ENCODE assay signal across 38 mouse cellular contexts in the genomic region with DNA sequence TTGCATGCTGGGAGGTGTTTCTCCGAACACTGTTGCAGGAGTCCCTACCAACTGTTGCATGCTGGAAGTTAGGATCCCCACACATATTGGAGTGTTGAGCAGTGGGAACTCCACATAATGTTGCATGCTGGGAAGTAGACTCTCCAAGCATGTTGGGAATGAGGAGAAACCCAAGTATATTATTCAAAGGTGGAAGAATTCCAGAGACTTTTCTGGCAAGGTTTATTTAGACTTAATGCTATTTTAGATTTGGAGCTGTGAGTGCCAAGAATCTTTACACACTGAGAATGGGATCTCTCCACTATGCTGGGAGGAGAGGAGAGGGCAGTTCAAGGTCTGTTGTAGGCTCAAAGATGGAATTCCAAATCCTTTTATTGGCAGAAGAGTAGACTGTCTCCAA. TPM values are rescaled to one million over a fixed set of nuclear protein-coding genes. Genes with fewer than 3 reads are reported as not detected.
"Had no signal": no experiment of that assay in that cellular context is flagged by ENCODE, and none has a peak within 500 bp of the region (broad histone marks: within the 10 kb centered on the region; RNA-seq: fewer than 3 reads in every experiment).

No protein-coding gene starts in this region.

- H3K36me3 ChIP-seq: limb, embryonic 10.5 days; limb, embryonic 12.5 days; limb, embryonic 13.5 days; limb, embryonic 15.5 days; liver, embryonic 12.5 days; liver, embryonic 13.5 days; liver, embryonic 15.5 days; lung, embryonic 15.5 days; midbrain, embryonic 10.5 days; midbrain, embryonic 12.5 days; midbrain, embryonic 13.5 days; midbrain, embryonic 15.5 days had no signal

- H3K4me1 ChIP-seq: limb, embryonic 10.5 days; limb, embryonic 12.5 days; limb, embryonic 13.5 days; limb, embryonic 15.5 days; liver, embryonic 12.5 days; liver, embryonic 13.5 days; liver, embryonic 15.5 days; lung, embryonic 15.5 days; megakaryocyte, embryonic 14.5 days; midbrain, embryonic 10.5 days; midbrain, embryonic 12.5 days; midbrain, embryonic 13.5 days; midbrain, embryonic 15.5 days had no signal

- H3K9ac ChIP-seq: limb, embryonic 12.5 days; limb, embryonic 13.5 days; limb, embryonic 15.5 days; liver, embryonic 12.5 days; liver, embryonic 13.5 days; liver, embryonic 14.5 days; liver, embryonic 15.5 days; liver, postnatal 0 days; lung, embryonic 14.5 days; lung, embryonic 15.5 days; midbrain, embryonic 12.5 days; midbrain, embryonic 13.5 days; midbrain, embryonic 15.5 days had no signal

- H3K4me3 ChIP-seq: limb, embryonic 10.5 days; limb, embryonic 12.5 days; limb, embryonic 13.5 days; limb, embryonic 15.5 days; liver, embryonic 12.5 days; liver, embryonic 13.5 days; liver, embryonic 15.5 days; lung, embryonic 15.5 days; megakaryocyte, embryonic 14.5 days; midbrain, embryonic 10.5 days; midbrain, embryonic 12.5 days; midbrain, embryonic 13.5 days; midbrain, embryonic 15.5 days; myocyte had no signal

- H3K4me2 ChIP-seq: limb, embryonic 12.5 days; limb, embryonic 13.5 days; limb, embryonic 15.5 days; liver, embryonic 11.5 days; liver, embryonic 12.5 days; liver, embryonic 13.5 days; liver, embryonic 15.5 days; lung, embryonic 14.5 days; lung, embryonic 15.5 days; midbrain, embryonic 11.5 days; midbrain, embryonic 12.5 days; midbrain, embryonic 13.5 days; midbrain, embryonic 15.5 days had no signal

- ATAC-seq: liver, embryonic 12.5 days; liver, postnatal 0 days; lung, postnatal 0 days; midbrain, embryonic 13.5 days; midbrain, embryonic 15.5 days; midbrain, embryonic 16.5 days had no signal

- H3K9me3 ChIP-seq: limb, embryonic 10.5 days; limb, embryonic 12.5 days; limb, embryonic 13.5 days; limb, embryonic 15.5 days; liver, embryonic 12.5 days; liver, embryonic 13.5 days; liver, embryonic 15.5 days; lung, embryonic 15.5 days; midbrain, embryonic 10.5 days; midbrain, embryonic 12.5 days; midbrain, embryonic 13.5 days; midbrain, embryonic 15.5 days had no signal

- H3K27me3 ChIP-seq: lung, embryonic 15.5 days; midbrain, embryonic 13.5 days had no signal

- DNase-seq: left cerebral cortex, postnatal 4 days; liver; liver, embryonic 13.5 days; liver, postnatal 0 days; lung, adult 18-20 months; lung, adult 2 months; lung, embryonic 14.5 days; lung, postnatal 10 days; lung, postnatal 14 days; lung, postnatal 36 days; lung, postnatal 4 days; midbrain, embryonic 14.5 days had no signal

- H3K27ac ChIP-seq: limb, embryonic 10.5 days; limb, embryonic 12.5 days; limb, embryonic 13.5 days; limb, embryonic 15.5 days; liver, embryonic 12.5 days; liver, embryonic 13.5 days; liver, embryonic 14.5 days; liver, embryonic 15.5 days; lung, embryonic 15.5 days; macrophage; midbrain, embryonic 10.5 days; midbrain, embryonic 12.5 days; midbrain, embryonic 13.5 days; midbrain, embryonic 15.5 days had no signal

RNA-seq across cellular contexts. Expression of a gene that starts 8.1 kb away (rescaled TPM):
- total RNA-seq: megakaryocyte progenitor cell, adult 5-6 weeks; megakaryocyte, adult 5-6 weeks; megakaryocyte-erythroid progenitor cell, adult 5-6 weeks; midbrain, postnatal 0 days; monocyte, adult 5-6 weeks had no signal
- polyA plus RNA-seq: liver, adult 2 months; liver, embryonic 11.5 days; liver, embryonic 14.5 days; liver, postnatal 0 days; lung, embryonic 14.5 days; lung, embryonic 15.5 days; lung, postnatal 0 days; macrophage; midbrain, embryonic 10.5 days; midbrain, embryonic 11.5 days; midbrain, embryonic 13.5 days; midbrain, embryonic 14.5 days; midbrain, embryonic 15.5 days; midbrain, embryonic 16.5 days had no signal

RNA-seq across cellular contexts. Expression of a gene that starts 41.6 kb away (rescaled TPM):
- total RNA-seq: liver, adult 2 months; megakaryocyte progenitor cell, adult 5-6 weeks; megakaryocyte, adult 5-6 weeks; megakaryocyte-erythroid progenitor cell, adult 5-6 weeks; monocyte, adult 5-6 weeks had no signal
- polyA plus RNA-seq: liver, adult 2 months; liver, embryonic 15.5 days; liver, embryonic 16.5 days; liver, postnatal 0 days; lung, adult 2 months; macrophage had no signal
